Mouse (Mus musculus): ENCODE measurements around the gene Defb21.

DNA sequence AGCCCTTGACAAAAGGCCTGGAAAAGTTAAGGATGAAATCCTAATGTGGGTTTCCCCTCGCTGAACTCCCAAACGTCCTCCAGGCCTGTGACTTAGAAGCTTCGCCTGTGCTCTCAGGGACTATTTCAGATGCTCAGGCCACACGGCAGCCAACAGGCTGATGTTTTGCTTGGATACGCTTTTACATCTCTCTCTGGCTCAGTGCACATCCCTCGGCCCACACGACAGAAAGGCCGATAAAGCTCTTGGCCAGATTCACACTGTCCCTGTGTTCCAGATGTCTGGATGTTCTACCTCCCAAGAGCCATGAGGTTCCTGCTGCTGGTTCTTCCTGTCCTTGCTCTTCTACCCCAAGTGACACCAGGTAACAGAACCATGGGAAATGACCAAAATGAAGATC, 940 bp downstream of the Defb21 start:
- no peak for TF ChIP-seq GATA1 (IDR thresholded peaks at IDR 0.05; ENCODE audit: borderline replicate concordance, low read length)
- TF ChIP-seq FLI1 (IDR thresholded peaks at IDR 0.05; ENCODE audit: low read length) = no peak

Measured in megakaryocyte, embryonic 14.5 days (primary cell).